Mouse (Mus musculus) c-Kit-positive CD71-negative TER-119-negative erythroid progenitor cells, embryonic 14.5 days (primary cell): ENCODE data around the gene Tacc2.

Source experiments
- DNase-seq: peaks from one replicate; pipeline ENCODE4 v3.0.0-alpha.2; 2013; ENCODE audit warnings: low read depth

Gene Tacc2

DNA sequence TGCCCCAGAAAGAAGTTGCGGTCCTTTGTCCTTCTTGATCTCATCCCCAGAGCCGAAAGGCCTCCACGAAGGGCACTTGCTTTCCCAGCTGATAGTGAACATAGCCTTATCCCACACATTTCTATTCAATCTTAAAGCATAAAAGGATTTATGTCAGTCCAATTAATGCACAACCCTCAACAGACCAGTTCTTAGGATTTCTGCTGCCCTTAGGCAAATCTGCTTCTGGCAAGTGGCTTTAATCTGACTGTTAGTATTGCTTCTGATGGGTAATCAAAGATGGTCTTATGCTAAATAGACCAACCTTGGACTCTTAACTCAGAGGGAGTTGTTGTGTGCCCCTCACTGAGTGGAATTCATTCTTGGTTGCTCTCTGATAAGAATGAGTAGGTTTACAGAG is 40.4 kb downstream of the Tacc2 start:
- no peak for DNase-seq

DNA sequence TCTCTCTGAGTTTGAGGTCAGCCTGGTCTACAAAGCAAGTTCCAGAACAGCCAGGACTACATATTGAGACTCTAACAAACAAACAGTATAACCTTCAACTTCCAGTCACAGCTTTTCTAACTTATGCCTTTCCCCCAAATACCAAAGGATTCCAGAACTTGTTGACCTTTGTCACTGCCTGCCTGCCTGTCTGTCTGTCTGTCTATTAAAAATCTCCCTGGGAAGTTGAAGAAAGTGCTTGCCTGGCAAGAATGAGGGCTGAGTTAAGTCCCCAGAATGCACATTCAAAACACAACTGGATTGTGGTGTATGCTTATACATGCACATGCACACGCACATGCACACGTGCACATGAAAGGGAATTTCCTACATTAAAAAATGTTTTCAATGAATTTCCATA is 43.8 kb downstream of the Tacc2 start:
- DNase-seq = no peak

DNA sequence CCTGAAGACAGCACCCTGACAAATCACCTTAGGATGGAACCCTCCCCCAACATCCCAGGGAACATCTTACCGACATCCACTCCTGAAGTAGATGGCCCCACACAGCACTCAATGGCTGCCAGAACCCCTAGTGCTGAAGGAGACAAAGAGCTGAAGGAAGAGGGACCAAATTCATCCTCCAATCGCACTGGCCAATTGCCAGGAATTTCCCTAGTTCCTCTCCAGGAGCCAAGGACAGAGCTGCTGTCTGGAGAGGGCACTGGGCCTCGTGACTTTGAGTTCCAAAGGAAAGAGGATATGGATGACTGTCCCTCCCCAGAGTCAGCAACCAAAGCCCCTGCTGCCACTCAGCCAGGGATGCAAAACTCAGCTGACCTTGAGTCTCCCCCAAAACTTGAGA is 44.7 kb downstream of the Tacc2 start:
- DNase-seq = no peak

DNA sequence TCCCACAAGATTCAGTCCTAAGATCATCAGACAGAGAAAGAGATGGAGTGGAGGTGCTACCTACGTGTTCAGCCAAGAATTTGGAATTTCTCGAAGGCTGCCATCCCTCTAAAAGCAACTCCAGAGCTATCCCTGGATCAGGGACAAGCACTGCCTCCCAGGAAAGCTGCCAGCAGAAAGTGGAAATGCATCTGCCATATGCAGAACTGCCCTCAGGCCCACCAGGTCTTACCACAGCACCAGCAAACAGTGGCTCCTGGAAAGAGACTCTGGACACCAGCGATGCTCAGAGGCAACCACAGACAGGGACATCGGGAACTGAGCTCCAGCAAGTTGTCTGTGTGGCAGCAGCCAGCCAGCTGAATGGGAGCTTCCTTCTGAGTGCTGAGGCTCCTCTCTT is 45.1 kb downstream of the Tacc2 start:
- DNase-seq = no peak

DNA sequence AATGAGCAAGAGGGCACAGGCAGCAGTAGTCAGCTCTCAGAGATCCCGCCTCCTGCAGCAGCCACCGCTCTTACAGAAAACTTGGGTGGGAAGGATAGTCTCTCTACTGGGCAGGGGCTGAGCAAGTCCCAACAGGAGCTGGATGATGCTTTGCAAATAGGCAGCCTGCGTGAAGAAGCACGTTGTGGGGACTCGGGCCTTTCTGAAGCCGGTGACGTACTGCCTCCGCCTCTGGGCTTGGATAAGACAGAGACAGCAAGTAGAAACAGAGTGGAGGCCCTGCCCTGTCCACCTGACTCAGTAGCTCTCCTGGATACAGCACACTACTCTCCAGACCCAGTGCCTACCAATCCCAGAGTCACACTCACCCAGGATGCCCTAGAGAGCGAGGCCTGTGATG is 47.1 kb downstream of the Tacc2 start:
- no peak for DNase-seq

DNA sequence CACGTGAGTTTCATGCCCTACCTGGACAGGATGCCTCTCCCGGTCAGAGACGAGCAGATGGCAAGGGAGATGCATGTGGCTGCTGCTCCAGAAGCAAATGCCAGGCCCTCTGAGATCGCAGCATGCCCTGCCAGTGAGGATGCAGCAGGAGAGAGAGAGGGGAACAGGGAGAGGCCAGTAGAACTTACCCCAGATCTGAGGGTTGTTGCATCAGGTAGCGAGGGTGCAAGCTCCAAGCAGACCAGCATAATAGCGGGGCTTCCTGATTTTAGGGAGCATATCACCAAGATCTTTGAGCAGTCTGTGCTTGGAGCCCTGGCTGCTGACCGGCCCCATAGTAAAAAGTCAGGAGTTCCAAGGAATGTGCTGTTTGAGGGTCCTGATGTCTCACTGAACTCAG is 48.1 kb downstream of the Tacc2 start:
- DNase-seq = no peak

DNA sequence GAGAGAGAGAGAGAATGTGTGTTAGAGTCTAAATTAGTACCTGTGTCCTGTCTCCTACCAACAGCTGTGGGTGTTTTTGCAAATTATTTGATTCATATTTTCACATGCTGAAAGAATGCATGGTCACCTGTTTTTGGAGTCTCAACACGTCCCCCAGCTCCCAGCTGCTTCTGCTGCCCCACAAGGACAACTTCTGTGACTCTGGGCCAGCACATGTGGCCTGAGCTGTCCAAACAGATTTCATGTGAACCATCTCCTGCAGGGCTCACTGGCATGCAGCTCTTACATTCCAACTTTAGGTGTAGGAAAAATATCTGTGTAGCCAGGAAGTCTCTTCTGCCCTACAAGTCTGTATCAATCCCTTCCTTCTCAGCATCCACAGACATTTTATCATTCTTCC is 51.4 kb downstream of the Tacc2 start:
- no peak for DNase-seq

DNA sequence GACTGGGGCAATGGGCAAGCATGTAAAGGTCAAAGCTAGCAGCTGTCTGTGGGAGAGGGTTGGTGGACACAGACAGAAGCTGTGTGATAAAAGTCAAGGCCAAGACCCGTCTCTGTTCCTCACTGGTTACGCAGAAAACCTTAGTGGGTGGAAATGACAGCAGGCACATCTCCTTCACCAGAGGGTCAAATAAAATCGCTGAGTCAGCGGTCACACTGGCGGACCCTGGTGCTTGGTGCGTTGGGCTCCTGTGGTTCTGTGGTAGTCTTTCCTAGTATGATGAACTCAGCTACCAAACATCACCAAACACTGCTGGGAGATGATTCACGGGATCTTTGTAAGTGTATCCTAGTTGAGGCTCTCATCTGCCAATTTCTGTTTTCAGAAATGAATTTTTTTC is 52.8 kb downstream of the Tacc2 start:
- no peak for DNase-seq

DNA sequence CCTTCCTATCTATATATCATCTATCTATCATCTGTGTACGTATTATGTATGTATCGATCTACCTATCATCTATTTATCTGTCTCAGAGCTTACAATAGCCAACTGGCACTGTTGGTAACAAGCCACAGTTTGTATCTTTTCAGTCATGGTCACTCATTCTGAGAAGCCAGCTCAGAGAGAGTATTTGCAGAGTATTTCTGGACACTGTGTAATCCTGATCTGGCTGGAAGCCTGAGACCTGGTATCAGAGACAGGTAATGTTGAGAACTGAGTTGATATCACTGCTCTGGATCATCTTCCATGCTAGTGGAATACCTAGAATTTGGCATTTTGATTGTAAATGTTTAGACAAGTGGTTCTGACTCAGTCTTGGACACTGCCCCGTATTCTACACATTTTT is 53.7 kb downstream of the Tacc2 start:
- no peak for DNase-seq

DNA sequence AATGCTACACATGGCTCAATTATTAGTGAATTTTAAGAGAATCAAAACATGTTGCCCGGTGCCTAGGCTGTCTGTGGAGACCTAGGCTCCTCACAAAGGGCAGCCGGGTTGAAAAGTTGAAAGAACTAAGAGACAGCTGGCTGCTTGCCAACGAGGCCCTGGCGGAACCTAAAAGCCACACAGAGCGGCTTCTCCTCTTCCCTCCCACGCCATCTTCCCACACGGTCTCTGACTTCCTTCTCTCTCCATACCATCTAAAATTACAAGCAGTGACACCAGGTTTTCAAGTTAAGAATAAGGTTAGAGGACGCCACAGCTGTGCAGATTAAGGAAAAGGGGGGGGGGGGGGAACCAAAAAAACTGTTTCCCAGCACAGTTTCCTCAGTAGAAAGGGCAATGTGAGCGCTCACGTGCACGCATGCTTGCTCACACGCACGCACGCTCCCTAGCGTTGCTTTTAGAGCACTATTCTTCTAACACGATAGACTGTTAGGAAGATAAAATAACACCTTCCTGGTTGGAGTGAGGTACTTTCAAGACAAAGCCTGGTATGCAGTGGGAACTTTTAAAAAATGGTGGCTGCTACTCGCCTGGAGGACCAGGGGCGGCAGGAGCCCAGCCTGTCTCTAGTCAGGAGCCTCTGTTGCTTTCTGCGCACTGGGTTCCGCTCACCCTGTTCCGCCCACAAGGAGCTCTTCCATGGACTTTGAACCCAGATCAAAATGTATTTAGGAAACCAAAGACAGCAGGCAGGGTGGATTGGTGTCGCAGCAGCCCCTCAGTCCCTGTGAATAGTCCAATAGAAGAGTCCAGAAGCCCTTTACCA is 54.5 kb downstream of the Tacc2 start:
- DNase-seq = peak; percentile 23

DNA sequence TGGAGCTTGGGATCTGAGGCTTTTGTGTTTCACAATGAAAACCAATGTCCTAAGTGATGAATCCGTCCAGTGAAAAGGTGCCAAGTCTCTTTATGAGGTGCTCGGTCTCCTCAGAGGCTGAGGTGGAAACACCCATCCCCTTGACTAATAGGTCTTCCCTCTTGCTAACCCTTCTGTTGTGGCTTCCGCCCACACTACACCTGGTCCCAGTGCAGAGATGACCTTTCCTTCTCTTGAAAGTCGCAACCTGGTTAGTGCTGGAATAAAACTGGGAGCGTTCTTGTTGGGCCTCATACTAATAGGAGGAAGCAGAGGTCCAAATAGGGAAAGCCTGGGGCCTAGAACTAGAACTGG is 55.1 kb downstream of the Tacc2 start:
- DNase-seq = no peak

DNA sequence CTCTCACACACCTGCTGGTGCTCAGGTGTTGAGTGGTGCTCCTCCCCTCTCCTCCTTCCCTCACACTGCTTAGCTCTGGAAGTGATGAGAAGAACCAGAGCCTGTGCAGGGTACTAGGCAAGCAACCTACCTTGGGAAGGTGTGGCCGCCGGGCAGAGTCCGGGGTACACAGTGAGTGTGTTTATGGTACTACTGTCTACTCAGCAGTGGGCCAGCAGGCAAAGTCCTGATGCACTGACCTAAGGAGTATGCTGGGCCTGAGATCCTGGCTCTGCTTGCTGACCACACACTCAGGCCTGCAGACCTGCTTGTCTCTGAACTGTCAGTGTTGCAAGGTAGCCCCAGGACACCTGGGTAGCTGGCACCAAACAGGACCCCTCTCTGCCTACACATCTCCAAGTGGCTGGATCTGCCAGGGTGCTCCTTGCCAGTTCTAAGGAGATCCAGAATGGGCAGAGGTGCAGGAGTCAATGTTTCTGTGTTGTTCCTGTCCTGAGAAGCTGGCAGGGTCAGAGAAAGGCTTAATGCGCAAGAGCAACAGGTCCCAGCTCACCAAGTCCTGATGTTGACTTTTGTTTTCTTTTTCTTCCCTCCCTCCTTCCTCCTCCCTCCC is 57.1 kb downstream of the Tacc2 start:
- DNase-seq = no peak

DNA sequence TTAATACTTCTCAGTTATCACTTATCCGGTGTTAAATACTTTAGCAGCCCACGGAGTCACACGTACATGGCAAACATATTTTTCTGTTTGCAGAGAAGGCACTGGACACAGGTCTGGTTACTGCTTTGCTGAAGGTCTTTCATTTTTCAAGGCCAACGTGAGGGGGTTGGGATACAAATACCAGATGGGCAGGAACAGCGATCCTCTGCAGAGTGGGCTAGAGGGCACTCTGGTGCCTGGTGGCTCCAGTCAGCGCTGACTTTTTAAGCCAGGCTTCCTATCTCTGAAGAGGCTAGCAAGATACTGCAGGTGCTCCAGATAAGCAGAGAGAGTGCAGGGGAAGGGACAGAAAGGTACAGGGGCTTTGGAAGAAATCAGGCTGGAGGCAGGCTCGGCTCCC is 58.0 kb downstream of the Tacc2 start:
- DNase-seq = no peak

DNA sequence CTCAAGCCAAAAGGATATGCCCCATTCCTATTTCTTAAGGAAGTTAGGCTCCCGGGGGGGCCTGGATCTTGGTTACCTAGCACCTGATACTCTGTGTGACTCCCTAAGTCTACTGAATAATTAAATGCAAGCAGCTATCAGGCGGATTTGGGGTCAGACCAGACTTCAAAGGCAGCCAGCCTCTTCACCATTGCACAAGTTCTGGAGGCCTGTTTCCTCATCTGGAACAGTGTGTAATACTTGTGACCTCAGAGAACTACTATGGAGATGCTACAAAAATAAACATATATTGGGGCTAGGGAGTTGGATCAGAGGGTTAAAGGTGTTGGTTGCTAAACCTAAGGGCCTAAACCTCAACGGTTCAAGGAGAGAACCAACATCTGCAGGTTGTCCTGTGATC is 59.0 kb downstream of the Tacc2 start:
- no peak for DNase-seq

DNA sequence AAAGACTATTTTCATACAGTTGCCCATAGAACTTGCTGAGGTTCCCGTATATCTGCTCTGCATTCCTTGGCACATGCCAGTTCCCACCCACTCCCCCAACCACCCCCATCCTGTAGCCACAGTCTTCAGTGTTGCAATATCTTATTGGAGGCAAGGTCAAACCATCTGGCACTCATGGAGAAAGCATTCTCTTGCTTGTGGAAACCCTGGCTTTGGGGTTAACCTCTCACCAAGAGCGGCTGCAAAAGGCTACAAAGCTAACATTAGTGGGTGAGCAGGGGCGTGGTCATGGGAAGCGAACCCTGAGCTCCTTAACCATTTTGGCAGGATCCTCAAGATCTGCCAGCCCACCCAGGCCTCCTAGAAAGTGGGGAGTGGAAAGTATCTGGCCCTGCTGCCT is 59.7 kb downstream of the Tacc2 start:
- DNase-seq = no peak

DNA sequence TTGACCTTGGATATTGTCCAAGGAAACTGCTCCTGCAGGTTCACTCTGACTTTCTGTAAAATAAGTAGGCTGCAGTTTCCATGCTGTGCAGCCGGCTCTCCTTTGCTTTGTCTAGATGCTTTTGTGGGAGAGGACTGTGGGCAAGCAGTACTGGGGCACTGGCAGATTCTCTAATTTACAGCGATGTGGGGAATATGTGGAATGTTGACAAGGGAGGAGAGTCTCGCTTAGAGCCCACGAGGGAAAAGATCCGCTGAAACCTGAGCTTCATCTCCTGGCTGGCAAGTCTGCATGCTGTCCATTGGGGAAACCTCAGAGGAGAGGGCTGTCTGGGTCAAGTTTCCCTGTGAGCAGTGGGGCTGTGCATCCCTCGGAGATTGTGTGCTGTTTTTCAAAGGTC is 60.6 kb downstream of the Tacc2 start:
- DNase-seq = no peak

DNA sequence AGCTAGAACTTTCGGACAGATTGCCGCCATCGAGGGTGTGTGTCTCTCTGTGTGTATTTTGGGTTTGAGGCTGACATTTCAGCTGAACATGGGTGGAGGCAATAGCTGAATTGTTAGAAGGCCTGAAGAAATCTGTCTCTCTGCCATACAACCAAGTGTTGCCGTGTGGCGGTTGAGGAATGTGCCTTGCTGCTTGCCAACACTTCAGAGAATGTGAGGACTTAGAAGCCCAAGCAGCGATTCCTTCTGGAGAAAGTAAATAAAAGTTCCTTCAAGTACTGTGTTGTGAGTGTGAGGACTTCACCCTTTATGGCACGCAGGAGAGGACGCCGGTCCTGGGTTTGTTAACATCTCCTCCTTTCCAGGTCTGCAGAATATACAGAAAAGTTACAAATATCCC is 63.4 kb downstream of the Tacc2 start:
- no peak for DNase-seq

DNA sequence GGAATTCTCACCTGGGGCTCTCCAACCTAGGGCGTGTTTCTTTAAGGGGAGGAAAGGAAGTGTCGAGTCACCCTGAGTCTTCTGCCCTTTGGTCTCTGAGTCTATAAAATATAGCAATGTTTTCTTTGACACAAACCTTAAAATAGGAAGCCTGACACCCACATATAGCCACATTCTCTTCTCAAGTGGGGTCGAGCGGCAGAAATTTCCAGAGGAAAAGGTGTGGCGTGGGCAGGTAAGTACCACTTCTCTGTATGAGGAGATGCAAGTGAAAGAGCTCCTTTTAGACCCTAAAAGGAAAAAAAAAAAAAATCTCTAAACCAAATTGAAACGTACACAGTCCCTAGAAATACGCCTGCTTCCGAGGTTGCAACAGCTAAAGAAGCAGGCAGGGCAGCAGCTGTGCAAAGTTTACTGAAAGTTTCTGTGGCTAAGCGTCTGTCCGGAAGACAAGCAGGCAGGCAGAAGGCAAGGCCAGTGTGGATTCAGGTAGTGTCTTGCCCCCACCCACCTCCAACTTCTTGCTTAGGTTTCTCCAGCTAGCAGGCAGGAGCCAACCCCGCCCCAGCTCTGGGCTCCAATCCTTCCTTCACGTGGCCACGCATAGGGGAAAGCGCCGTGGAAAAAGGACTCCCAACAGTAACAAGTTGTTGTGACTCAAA is 68.2 kb downstream of the Tacc2 start:
- peak; percentile 29 for DNase-seq

DNA sequence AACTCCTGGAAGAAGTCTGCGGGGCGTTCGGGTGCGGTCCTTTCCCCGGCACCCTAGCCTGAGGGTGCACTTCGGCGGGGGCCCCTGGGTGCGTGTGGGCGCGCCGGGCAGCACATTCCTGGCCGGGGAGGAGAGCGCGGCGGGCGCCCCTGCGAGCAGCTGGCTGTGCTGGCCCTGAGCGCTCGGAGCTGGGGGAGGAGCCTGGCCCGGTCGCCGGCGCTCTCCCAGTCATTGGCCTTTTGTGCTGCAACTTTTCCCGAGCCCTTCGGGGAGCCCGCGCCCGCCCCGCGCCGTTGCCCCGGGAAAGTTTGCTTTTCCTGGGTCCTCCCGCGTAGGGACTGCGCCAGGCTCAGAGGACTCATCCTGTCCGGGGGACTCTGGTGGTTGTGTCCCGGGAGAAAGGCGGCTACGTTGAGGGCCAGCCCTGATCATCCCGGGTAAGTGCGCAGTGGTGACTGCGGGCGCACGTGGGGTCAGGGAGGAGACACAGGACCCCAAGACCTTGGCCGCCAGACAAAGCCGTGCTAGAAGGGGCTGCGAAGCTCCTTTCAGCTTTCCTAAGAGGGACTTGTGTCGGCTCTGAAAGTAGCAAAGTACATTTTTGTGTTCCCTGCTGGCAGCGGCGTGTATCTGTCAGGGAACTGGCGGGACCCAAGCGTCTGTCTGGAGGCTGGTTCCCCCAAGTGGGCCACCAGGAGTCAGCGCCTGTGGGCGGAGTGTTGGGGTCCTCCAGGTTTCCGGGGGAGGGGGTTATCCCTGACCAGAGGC is 68.9 kb downstream of the Tacc2 start:
- peak; percentile 43 for DNase-seq

DNA sequence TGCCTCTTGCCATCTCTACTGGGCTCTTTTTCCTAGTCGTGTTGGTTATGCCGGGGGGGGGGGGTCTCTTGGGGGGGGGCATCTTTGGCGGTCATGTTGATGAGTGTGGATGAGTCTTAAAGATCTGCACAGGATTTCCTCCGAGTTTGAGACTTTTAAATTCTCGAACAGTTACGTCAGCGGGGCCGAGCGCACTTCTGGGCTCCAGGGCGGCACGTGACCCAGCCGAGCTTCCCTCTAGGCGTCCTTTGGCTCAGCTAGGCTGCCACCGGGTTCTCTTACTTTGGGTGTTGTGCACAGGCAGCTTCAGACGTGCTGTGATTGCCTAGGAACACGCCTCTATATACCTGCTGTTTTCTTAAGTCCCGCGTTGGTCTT is 69.5 kb downstream of the Tacc2 start:
- DNase-seq = peak; percentile 70

DNA sequence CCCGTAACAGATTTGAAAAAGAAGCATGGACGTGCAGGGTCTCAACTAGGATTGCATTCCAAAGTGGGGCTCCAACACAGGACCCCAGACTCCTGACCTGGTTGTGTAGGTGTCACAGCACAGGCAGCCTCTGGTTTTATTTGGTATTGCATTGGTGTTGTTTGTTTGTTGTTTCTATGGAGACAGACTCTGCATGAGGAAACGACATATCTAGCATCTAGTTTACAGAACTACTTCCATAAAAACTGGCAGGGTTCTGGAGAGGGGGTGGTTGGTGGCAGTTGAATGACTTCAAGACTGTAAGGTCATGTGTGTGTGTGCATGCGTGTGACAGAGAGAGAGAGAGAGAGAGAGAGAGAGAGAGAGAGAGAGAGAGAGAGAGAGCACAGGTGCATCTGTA is 70.8 kb downstream of the Tacc2 start:
- no peak for DNase-seq

DNA sequence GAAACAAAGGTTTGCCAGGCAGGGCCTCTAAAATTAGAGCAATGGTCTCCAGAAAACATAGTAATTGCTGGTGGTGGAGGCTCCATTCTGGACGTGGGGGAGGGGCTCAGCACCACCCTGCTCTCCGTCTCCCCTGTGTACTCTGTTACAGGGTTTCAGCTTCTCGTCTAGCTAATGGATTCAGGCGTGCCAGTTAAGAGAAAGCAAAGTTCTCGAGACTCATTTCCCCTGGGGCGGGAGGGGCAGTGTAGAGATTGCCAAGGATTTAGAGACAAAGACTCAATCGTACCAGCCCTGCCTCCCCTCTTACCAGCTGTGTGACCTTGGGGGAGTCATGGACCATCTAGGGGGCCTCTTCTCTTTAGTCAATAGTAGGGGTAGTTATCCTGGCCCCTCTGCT is 72.0 kb downstream of the Tacc2 start:
- no peak for DNase-seq

DNA sequence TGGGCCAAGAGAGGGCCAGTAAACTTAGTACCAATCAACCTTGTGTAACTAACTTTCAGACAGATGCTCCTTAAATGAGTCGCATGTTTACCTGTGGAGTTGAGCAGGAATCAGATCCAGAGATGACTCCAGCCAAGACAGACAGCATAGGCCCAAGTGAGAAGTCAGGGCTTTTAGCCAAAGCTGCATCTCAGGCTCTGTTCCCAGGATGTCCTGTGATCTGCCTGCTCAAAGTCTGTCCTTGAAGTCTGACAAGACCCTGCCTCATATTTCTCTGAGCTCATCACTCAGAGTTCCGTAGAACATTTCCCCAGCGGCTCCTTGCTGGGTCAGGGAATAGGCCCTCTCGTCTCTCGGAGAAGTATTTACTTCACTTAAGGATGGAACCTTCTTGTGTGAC is 73.4 kb downstream of the Tacc2 start:
- DNase-seq = no peak
